Mouse (Mus musculus): ENCODE measurements around the gene Rpusd2. TPM values are rescaled to one million over a fixed set of nuclear protein-coding genes. Genes with fewer than 3 reads are reported as not detected.
"Not testable (repeated sequence)": the region's sequence is repeated elsewhere in the genome, so short reads cannot be mapped to it uniquely, and the experiment has no call there.

Gene Rpusd2
- total and polyA plus RNA-seq, 2 experiments from 2014 or later: 3.6 to 10.3 TPM

GRCm38 (mm10) chr2:119006886-119007285 is 27.7 kb upstream of the Rpusd2 start:
- no peaks in the 10 kb centered on the region for H3K4me1 ChIP-seq (ENCODE audit: insufficient read depth)
- TF ChIP-seq CTCF (IDR thresholded peaks at IDR 0.05; ENCODE audit: low read depth): no peak
- no peaks in the 10 kb centered on the region for H3K27me3 ChIP-seq (ENCODE audit: insufficient read depth, low read length)
- no peaks in the 10 kb centered on the region for H3K36me3 ChIP-seq (ENCODE audit: insufficient read depth)
- H3K9me3 ChIP-seq (ENCODE audit: low read length): no peaks in the 10 kb centered on the region
- no peak overlapping the region for H3K4me3 ChIP-seq (ENCODE audit: low read depth, low read length)
- DNase-seq: no peak
- WGBS: 89% methylated on average over 7 of the region's 7 CpGs
- H3K4me2 ChIP-seq (ENCODE audit: low read depth): no peak overlapping the region
- no peak for ATAC-seq
- no peak overlapping the region for H3K27ac ChIP-seq (ENCODE audit: low read depth, low read length)
- no peak overlapping the region for H3K9ac ChIP-seq

- no peak overlapping the region for H3K27ac ChIP-seq (ENCODE audit: low read depth, low read length)
Measured at GRCm38 (mm10) chr2:119009376-119009775, 25.2 kb upstream of the Rpusd2 start.

GRCm38 (mm10) chr2:119014989-119015388 is 19.6 kb upstream of the Rpusd2 start:
- 82% methylated on average over 7 of the region's 7 CpGs for WGBS
- no peak for TF ChIP-seq CTCF (IDR thresholded peaks at IDR 0.05; ENCODE audit: low read depth)
- Histone ChIP-seq H3K4me3 (ENCODE audit: low read depth, low read length) (no peak overlapping the region), H3K27ac (ENCODE audit: low read depth, low read length) (no peak overlapping the region), H3K4me1 (ENCODE audit: insufficient read depth) (no peaks in the 10 kb centered on the region), H3K9ac (no peak overlapping the region), H3K36me3 (ENCODE audit: insufficient read depth) (peaks cover 14% of the 10 kb centered on the region), H3K9me3 (ENCODE audit: low read length) (no peaks in the 10 kb centered on the region), H3K27me3 (ENCODE audit: insufficient read depth, low read length) (no peaks in the 10 kb centered on the region), H3K4me2 (ENCODE audit: low read depth) (no peak overlapping the region)
- ATAC-seq: no peak
- DNase-seq: no peak

More at GRCm38 (mm10) chr2:119009376-119009775, 25.2 kb upstream of the Rpusd2 start:
- no peak overlapping the region for H3K9ac ChIP-seq
- H3K4me2 ChIP-seq (ENCODE audit: low read depth): no peak overlapping the region
- 96% methylated on average over 2 of the region's 2 CpGs for WGBS
- no peak for DNase-seq
- no peaks in the 10 kb centered on the region for H3K4me1 ChIP-seq (ENCODE audit: insufficient read depth)
- no peaks in the 10 kb centered on the region for H3K9me3 ChIP-seq (ENCODE audit: low read length)
- no peak for TF ChIP-seq CTCF (IDR thresholded peaks at IDR 0.05; ENCODE audit: low read depth)
- no peak for ATAC-seq
- H3K27me3 ChIP-seq (ENCODE audit: insufficient read depth, low read length): no peaks in the 10 kb centered on the region
- H3K4me3 ChIP-seq (ENCODE audit: low read depth, low read length): no peak overlapping the region
- H3K36me3 ChIP-seq (ENCODE audit: insufficient read depth): no peaks in the 10 kb centered on the region

GRCm38 (mm10) chr2:119015604-119016180 is 18.9 kb upstream of the Rpusd2 start:
- no peak overlapping the region for H3K4me3 ChIP-seq (ENCODE audit: low read depth, low read length)
- H3K36me3 ChIP-seq (ENCODE audit: insufficient read depth): peaks cover 14% of the 10 kb centered on the region
- no peak overlapping the region for H3K4me2 ChIP-seq (ENCODE audit: low read depth)
- H3K27me3 ChIP-seq (ENCODE audit: insufficient read depth, low read length): no peaks in the 10 kb centered on the region
- no peaks in the 10 kb centered on the region for H3K9me3 ChIP-seq (ENCODE audit: low read length)
- TF ChIP-seq CTCF (IDR thresholded peaks at IDR 0.05; ENCODE audit: low read depth): no peak
- no peak overlapping the region for H3K27ac ChIP-seq (ENCODE audit: low read depth, low read length)
- WGBS: 69% methylated on average over 12 of the region's 12 CpGs
- no peak for DNase-seq
- no peak for ATAC-seq
- no peak overlapping the region for H3K9ac ChIP-seq
- no peaks in the 10 kb centered on the region for H3K4me1 ChIP-seq (ENCODE audit: insufficient read depth)

- H3K4me2 ChIP-seq (ENCODE audit: low read depth); H3K4me3 ChIP-seq (ENCODE audit: low read depth, low read length); H3K4me1 ChIP-seq (ENCODE audit: insufficient read depth); H3K9ac ChIP-seq; H3K27me3 ChIP-seq (ENCODE audit: insufficient read depth, low read length); H3K9me3 ChIP-seq (ENCODE audit: low read length); DNase-seq; H3K27ac ChIP-seq (ENCODE audit: low read depth, low read length); ATAC-seq: not testable (repeated sequence)
- H3K36me3 ChIP-seq (ENCODE audit: insufficient read depth): peaks cover 16% of the 10 kb centered on the region
- WGBS: 80% methylated on average over 4 of the region's 4 CpGs
Measured at GRCm38 (mm10) chr2:119016312-119016711, 18.3 kb upstream of the Rpusd2 start.

- Histone ChIP-seq H3K9ac (no peak overlapping the region), H3K27me3 (ENCODE audit: insufficient read depth, low read length) (no peaks in the 10 kb centered on the region), H3K4me1 (ENCODE audit: insufficient read depth) (no peaks in the 10 kb centered on the region), H3K4me2 (ENCODE audit: low read depth) (no peak overlapping the region), H3K27ac (ENCODE audit: low read depth, low read length) (no peak overlapping the region), H3K36me3 (ENCODE audit: insufficient read depth) (peaks cover 25% of the 10 kb centered on the region), H3K9me3 (ENCODE audit: low read length) (no peaks in the 10 kb centered on the region), H3K4me3 (ENCODE audit: low read depth, low read length) (no peak overlapping the region)
- ATAC-seq: no peak
- no peak for DNase-seq
- 89% methylated on average over 3 of the region's 3 CpGs for WGBS
- TF ChIP-seq CTCF (IDR thresholded peaks at IDR 0.05; ENCODE audit: low read depth): no peak
Measured at GRCm38 (mm10) chr2:119017647-119018046, 16.9 kb upstream of the Rpusd2 start.

GRCm38 (mm10) chr2:119018391-119019122 is 16.0 kb upstream of the Rpusd2 start:
- ATAC-seq (peak; percentile 79), DNase-seq (peak; percentile 43)
- H3K27ac ChIP-seq (ENCODE audit: low read depth, low read length): 0 out of 2 replicates have a peak overlapping the region, but pooled peaks have one; percentile 15
- no peak overlapping the region for H3K4me3 ChIP-seq (ENCODE audit: low read depth, low read length)
- 43% methylated on average over 22 of the region's 22 CpGs for WGBS
- TF ChIP-seq CTCF (IDR thresholded peaks at IDR 0.05; ENCODE audit: low read depth): no peak
- H3K36me3 ChIP-seq (ENCODE audit: insufficient read depth): peaks cover 25% of the 10 kb centered on the region
- no peak overlapping the region for H3K9ac ChIP-seq
- no peak overlapping the region for H3K4me2 ChIP-seq (ENCODE audit: low read depth)
- no peaks in the 10 kb centered on the region for H3K9me3 ChIP-seq (ENCODE audit: low read length)
- no peaks in the 10 kb centered on the region for H3K4me1 ChIP-seq (ENCODE audit: insufficient read depth)
- H3K27me3 ChIP-seq (ENCODE audit: insufficient read depth, low read length): no peaks in the 10 kb centered on the region
